Mouse (Mus musculus) myocyte (in vitro differentiated cells): Measurements from ENCODE around the gene Dock2.

Experiments
- CEBPB ChIP-seq: IDR thresholded peaks from 2 replicates; pipeline ENCODE4 v1.6.1; 2011; ENCODE audit warnings: mild to moderate bottlenecking, moderate library complexity; ENCODE audit not compliant: poor library complexity, insufficient read depth, severe bottlenecking
- E2F4 ChIP-seq: IDR thresholded peaks from one replicate; pipeline ENCODE4 v1.6.1; 2011; ENCODE audit warnings: mild to moderate bottlenecking, control low read depth, moderate library complexity; ENCODE audit not compliant: insufficient read depth
- MYOD1 ChIP-seq, 3 experiments: IDR thresholded peaks; one replicate each; pipeline ENCODE4 v1.6.1; 2011; ENCODE audit warnings: control low read depth in 2 of 3, low read depth in 2 of 3, mild to moderate bottlenecking in 2 of 3, moderate library complexity in 1 of 3; ENCODE audit not compliant: insufficient read length in 2 of 3, control insufficient read depth in 1 of 3
- POLR2A ChIP-seq: IDR thresholded peaks from one replicate; pipeline ENCODE4 v1.6.1; 2011; ENCODE audit warnings: low read depth, mild to moderate bottlenecking, control low read depth, moderate library complexity; ENCODE audit not compliant: insufficient read length
- SRF ChIP-seq: IDR thresholded peaks from one replicate; pipeline ENCODE4 v1.6.1; 2011; ENCODE audit warnings: low read depth; ENCODE audit not compliant: control insufficient read depth, insufficient read length
- USF1 ChIP-seq: IDR thresholded peaks from one replicate; pipeline ENCODE4 v1.6.1; 2011; ENCODE audit warnings: low read depth, mild to moderate bottlenecking, control low read depth, moderate library complexity

DNA sequence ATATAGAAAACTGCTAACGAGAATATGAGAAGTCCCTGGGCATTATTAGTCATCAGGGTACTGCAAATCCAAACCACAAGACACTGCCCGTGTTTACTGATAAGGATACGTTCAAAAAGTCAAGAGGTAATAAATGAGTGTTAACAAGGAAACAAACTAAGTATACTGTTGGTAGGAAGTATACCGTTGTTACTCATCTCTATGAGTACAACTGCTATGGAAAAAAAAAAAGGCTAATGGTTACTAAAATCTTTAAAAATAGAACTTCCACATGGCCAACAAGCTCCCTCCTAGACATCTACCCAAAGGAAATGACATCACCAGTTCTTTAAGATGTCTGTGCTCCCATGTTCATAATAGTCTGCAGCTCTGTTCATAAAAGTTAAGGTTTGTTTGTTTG, 46.5 kb downstream of the Dock2 start:
- TF ChIP-seq USF1: no peak
- no peak for TF ChIP-seq CEBPB
- no peak for TF ChIP-seq SRF
- no peak for TF ChIP-seq POLR2A
- no peak for TF ChIP-seq E2F4
- no peak for TF ChIP-seq MYOD1 (IDR thresholded peaks at IDR 0.05; ENCODE audit: control insufficient read depth in 1 of 3, insufficient read length in 2 of 3, low read depth in 2 of 3)
